Mouse (Mus musculus) olfactory bulb, adult 2 months (tissue): ENCODE data around the gene Ccl11.

Source experiments
- CTCF ChIP-seq: fragments of 200-500 bp; IDR thresholded peaks from 2 replicates; pipeline ENCODE4 v1.5.1; 2012; ENCODE audit warnings: low read depth, mild to moderate bottlenecking, low read length, moderate library complexity; ENCODE audit not compliant: insufficient read depth
- POLR2A ChIP-seq: fragments of 200-500 bp; IDR thresholded peaks from 2 replicates; pipeline ENCODE4 v1.6.1; 2012; ENCODE audit warnings: mild to moderate bottlenecking, low read depth, low read length, moderate library complexity; ENCODE audit not compliant: insufficient read depth

GRCm38 (mm10) chr11:82019793-82020192 is 37.8 kb upstream of the Ccl11 start:
- TF ChIP-seq CTCF: no peak
- no peak for TF ChIP-seq POLR2A
